Mouse (Mus musculus) liver, adult 2 months (tissue): ENCODE measurements at regions not wholly inside any gene's neighbourhood (a gene's known extent, or its start where the extent isn't known, plus 50 kb on each side); places are given as distances from the start of the nearest gene placed in this dataset.

Source experiments
- CTCF ChIP-seq: fragments of 200-500 bp; IDR thresholded peaks from 2 replicates; pipeline ENCODE4 v1.5.1; 2011; ENCODE audit warnings: low read depth, low read length, control low read depth
- POLR2A ChIP-seq: fragments of 200-500 bp; IDR thresholded peaks from 2 replicates; pipeline ENCODE4 v1.6.1; 2011; ENCODE audit warnings: low read length, control low read depth; ENCODE audit not compliant: insufficient read depth; ENCODE audit errors: extremely low read depth

DNA sequence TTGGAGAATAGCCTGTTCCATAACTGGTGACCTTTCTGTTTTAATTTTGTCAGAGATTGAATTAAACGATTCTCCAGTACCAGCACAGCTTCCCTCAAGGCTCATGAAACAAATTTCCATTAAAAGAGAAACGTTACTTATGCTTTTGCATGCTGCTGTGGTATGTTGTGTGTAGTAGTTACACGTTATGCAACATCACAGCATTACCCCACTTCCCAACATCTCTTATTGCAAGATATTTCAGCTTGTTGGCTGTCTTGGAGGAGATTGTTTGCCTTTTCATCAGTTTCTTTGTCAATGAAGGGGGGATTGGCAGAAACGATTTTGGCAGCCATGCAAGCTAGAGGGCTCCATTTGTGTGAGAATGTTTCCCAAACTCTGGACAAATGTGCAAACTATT is 159.6 kb downstream of the Pih1d3 start:
- no peak for TF ChIP-seq CTCF
- no peak for TF ChIP-seq POLR2A
